Mouse (Mus musculus): ENCODE measurements at regions not wholly inside any gene's neighbourhood (a gene's known extent, or its start where the extent isn't known, plus 50 kb on each side); places are given as distances from the start of the nearest gene placed in this dataset.
A peak's percentile ranks its signal among the peaks of the same experiment; 100 is the strongest.

DNA sequence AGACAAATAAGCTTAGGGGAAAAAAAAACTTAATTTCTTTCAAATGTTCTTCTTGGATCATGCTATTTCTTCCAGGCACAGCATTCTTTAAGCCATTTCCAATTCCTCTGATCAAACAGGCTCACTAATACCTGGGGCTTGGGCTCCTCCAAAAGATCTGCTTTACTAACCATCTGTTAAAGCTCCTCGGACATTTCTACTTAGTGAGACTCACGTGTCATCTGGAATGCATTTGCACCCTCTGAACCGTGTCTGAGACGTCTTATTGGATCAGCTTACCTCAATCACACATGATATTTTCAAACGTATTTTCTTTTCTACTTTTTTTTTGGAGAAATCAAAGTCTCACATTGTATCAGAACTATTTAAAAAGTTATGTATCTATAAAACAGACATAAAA, 132.4 kb downstream of the Npr3 start:
- DNase-seq: no peak

DNA sequence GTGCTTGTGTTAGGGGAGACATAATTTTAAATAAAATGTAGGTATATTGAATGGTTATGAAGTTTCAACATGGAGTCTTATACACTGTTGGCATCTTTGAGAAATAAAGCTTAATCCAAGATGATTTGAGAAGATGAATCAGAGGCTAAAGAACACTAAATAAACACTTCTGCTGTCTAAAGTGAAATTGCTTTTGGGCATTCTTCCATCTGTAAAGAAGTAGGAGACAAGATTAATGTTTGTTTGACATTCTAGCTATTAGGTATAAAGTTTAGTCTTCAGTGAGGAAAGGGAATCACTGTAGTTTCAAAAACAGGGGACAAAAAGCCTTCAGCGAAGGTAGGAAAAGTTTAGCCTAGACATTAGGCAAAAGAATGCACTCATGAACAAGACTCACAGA, 136.5 kb downstream of the Npr3 start:
- DNase-seq: no peak

DNA sequence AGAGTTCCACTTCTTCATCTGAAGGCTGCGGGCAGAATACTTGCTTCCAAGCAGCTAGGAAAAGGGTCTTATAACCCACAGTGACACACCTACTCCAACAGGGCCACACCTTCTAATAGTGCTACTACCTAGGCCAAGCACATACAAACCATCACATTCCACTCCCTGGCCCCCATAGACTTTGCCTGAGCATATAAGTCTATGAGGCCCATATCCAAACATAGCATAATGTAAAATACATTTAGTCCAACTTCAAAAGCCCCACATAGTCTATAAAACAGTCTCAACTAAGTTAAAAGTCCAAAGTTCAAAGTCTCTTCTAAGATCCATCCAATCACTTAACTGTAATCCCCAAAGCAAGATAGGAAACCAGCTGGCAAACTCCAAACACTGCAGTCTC, 149.1 kb downstream of the Npr3 start:
- no peak for DNase-seq

DNA sequence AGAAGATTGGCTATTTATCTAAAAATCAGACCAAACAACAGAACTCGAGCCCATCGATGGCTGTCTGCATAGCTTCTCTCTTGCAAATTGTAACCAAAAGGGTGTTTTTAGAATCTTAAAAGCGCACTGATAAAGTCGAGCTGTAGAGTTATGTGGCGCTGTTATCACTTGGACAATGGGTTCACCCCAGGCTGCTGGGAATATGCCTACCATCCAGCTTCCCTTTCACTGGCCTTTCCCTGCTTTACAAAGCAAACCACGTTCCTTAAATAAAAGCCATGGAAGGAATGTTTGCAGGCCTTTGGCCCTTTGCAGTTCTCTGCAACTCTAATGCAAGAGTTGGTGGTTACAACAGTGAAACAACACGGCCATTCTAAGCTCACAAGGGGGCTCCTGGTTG, 150.3 kb downstream of the Npr3 start:
- DNase-seq: no peak

DNA sequence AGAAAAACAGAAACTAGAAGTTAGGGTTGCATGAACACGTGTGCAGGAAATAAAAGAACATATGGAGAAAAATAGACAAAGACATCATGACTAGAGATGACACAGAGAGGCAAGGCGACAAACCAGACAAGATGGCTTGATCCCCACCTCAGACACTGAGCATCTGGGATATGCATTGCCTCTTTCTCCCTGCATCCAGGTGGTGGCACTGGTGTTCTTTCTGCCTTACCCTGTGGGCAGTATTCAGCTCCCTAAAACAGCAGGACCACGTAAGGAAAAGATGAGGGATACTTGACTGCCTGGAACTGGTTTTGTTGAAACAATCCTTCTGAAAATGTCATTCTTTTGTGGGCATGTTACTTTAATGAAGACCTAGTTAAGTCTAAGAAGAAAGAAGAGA, 153.9 kb downstream of the Npr3 start:
- DNase-seq: peak in 1 of 2 experiments; percentile 33

DNA sequence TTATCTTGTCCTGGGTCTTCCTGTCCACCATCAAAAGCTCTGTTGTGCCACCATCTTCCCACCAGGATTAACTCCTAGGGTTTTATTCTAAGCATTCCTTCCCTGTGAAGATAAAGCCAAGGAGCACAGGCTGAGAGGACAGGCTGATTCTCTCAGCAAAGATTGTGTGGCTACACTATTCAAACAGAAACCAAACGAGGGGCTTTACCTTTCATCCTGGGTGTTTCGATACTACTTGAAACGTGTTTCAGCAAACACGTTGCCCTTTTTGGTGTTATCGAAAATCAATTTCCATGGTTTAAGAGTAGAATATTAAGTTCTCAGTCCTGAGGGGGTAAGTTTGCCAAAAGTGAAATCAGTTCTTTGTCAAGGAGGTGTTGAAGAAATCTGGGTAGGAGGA, 156.2 kb downstream of the Npr3 start:
- DNase-seq: no peak

DNA sequence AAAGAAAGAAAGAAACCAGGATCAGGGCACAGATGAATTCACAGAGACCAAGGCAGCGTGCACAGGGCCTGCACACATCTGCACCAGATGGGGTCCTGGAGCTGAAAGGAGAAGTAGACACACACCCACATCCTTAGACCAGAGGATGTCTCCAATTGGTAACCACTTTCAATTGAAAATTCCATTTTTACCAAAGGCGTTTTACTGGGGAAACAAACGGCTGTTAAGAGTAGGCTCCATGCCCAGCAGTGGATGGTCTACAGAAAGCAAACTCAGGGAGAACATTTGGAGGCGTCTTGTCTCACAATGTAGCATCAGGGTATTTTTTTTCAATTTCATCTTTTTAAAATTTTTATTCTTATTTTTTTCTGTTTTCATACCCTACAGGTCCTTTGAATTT, 157.6 kb downstream of the Npr3 start:
- DNase-seq: no peak

DNA sequence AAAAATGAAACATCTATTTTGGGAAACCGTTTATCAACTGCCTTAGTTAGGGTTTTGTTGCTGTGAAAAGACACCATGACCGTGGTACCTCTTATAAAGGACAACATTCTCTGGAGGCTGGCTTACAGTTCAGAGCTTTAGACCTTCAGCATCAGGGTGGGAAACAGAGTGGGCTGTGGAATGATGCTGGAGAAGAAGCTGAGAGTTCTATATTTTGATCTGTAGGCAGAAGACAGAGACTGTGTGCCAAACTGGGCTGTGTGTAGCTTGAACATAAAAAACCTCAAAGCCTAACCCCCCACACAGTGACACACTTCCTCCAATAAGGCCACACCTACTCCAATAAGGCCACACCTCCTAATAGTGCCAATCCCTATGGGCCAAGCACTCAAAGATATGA, 158.8 kb downstream of the Npr3 start:
- no peak for DNase-seq

DNA sequence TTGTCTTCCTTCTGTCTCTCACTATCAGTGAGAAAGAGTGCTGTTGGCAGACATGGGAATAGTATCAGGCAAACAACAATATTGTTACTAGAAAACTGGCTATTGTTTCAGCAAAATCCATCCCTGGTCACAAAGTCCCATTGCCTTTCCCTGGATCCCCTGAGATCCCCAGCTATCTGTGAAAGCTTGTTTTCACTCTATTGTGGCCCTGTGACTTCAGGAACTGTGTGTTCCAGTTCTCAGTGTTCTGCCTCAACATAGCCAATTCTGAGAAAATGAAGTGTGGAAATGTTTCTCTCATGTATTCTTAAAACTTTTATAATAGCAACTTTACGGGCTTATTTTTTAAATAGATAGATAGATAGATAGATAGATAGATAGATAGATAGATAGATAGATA, 160.3 kb downstream of the Npr3 start:
- DNase-seq: no peak

DNA sequence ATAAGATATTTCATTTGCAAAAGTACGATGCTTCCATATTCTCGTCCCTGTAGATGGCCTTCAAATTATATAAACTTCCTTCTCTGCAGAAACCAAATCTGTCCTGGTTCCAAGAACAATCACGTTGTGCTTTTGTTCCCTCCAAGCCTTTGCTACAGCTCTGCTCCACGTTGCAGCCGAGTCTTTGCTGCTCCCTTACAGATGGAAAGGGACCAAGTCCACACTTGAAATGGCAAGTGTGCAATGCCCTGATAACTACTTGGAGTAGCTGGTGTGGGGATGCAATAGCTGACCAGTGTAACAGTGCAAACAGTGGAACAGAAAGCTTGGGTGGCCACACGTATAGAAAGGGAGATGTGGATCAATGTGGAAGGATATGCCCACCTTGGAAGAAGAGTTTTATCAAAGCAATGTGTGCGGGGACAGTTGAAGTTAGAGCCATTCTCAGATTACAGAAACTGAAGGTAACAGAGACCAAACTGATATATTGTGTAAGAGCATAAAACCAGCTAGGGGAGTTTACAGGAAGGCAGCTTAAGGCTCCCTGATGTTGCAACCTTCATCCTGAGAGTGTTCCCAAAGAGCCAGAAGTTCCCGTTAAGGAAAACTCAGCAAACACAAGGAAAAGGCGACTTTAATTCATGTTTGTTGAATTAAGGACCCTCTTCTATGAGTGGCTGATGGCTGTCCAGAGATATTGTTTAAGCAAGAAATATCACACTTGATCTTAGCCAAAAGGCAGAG, 161.3 kb downstream of the Npr3 start:
- no peak for DNase-seq

DNA sequence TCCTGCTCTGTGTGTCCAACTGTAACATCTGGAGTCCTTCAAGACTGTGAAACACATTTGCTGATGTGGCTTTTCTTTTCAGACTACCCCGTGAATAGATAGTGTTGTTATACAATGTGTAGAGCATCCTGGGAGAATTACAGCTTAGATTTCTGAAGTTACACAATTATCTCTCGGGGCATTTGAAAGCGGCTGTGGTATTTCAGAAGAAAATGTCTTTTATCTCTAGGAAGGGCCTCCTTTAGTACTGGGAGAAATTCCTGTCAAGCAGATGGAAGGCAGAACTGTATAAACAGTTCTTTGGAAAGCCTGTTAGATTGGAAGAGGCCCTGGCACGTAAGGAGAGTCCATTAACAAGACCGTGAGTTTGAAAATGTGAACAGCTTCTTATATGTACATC, 162.2 kb downstream of the Npr3 start:
- no peak for DNase-seq

DNA sequence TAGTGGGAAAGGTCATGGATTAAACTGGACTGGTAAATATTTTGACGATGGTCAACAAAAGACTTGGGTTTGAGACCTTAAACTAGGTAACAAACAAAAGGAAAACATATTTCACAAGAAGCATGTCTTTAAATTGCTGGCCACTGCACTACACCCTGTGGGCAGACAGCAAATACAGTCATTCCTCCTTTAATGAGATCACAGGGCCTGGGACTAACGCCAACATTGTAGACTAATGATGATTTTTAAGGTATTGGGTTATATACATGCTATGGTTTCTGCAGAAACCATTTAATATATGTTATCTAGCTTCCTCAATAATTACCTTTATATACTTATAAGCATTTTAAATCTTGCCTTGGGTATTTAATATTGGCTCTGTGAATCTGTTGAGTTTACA, 162.8 kb downstream of the Npr3 start:
- no peak for DNase-seq

DNA sequence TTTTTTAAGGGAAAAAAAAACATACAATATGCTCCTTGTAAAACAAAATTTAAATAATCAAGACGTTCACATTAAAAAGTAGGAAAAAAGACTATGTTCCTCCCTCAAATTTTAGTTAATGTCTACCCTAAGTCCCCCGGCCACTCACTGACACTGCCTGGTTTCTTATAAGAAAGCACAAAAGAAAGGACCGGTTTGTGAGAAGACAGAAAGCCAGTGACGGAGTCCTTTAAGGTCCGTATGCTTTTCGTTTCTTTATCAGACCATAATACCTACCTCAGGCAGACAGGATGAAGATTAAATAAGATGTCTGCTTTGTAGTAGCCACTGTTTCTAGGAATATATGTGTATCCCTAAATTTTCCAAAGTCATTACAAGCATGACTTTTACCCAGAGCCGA, 164.3 kb downstream of the Npr3 start:
- DNase-seq: no peak

DNA sequence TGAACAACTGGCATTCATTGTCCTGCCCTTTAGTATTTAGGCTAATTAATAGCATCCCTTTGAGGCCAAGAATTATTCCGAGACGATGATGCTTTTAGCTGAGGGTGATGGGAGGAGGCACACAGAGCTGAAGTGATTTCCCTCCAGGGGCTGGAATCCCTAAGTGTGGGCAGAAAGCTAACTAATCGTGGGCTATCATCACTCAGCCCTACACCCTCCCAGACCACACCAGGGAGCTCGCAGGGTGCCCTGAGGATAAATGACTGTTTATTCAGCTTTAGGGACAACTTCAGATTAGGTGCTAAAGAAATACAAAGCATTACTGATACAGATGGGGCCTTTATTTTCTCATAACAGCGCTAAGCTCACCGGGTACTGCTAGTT, 164.7 kb downstream of the Npr3 start:
- no peak for DNase-seq

DNA sequence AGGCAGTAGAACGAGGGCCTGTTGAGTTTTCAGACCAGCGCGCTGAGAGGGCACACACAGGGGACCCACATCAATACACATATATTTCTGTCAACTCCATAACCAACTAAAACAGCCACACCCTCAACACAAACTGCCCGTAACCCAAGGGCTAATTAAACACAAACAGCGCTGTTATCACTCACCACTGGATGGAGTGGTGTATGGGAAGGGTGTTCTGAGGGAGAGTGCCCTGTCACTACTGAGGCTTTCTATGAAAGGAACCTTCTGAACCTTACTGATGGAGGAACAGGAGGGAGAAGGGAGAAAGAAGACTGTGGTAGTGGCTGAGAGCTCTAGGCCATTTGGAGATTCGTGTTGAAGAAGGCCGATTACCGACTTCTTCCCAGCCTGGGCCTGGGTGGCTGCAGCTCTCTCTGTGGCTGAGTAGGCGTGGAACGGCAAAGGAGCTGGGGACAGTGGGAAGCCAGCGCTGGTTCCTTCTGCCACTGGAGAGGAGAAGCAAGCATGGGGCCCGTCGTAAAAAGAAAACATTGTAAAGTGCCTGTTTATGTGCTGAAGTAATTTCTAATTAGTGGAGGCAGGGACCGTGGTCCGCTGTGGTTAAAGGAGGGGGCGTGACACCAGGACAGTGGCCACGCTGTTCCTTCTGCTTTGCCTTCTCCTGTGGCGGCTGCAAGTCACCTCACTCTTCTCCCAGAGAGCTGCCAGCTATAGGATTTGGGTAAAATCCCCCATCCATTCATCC, 165.3 kb downstream of the Npr3 start:
- DNase-seq: no peak

DNA sequence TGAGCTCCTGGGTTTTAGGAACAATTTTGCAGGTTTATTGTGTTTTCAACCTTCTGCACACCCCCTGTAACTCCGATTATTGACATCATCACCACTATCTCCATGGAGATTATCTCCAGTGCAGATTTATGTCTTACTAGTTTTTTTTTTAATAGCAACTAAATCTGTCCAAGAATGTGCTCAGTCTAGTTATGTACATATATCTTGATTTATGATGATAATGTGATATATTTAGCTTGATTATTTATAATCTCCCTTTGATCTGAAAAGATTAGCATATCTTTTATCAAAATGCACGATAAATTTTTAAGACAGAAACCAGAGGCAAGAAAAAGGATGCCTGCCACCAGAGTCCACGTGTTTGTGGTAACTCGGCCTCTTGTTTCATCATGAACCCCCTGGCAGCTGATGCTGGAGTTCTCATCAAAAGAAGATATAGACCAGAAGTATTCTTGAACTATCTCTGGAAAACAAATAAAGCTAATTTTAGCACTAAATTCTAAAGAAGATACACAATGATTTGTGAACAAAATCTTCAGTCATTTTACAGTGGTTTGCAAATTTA, 169.6 kb downstream of the Npr3 start:
- no peak for DNase-seq

DNA sequence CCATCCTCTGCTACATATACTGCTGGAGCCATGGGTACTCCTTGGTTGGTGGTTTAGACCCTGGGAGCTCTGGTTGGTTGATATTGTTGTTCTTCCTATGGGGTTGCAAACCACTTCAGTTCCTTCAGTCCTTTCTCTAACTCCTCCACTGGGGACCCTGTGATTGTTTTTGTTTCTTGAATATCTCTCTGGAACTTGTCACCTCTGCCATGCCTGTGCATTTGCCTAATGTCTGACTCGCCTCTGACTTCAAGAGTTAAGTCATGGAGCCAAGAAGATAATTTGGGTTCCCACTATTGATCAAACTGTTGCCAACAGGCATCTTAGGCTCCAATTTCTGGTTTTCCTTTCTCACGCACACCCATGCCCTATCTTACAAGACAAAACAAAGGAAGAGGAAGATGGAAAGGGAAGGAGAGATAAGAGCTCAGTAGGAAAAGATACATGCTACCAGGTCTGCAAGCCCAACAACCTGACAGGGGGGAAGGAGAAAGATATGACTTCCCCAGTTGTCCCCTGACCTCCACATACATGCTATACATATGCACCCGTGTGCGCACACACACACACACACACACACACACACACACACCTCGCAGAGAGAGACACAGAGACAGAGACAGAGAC, 172.3 kb downstream of the Npr3 start:
- no peak for DNase-seq

DNA sequence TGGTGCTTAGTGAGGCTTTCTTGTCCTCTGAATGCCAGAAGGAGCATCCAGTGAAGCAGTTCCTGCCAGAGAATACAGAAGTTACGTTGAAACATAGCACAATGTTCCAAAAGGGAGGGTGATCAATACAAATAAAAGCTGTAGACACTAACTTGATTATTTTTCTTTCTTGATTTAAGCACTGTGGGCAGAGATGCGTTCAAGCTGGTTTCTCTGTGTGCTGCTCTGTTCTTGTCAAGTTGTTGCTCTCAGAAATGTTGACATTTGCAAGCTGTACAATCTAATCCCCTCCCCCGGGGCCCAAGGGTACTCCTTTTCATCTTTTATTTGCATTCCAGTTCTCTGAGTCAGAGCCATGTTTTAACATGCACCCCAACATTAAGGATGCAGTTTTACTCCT, 177.7 kb downstream of the Npr3 start:
- DNase-seq: no peak

DNA sequence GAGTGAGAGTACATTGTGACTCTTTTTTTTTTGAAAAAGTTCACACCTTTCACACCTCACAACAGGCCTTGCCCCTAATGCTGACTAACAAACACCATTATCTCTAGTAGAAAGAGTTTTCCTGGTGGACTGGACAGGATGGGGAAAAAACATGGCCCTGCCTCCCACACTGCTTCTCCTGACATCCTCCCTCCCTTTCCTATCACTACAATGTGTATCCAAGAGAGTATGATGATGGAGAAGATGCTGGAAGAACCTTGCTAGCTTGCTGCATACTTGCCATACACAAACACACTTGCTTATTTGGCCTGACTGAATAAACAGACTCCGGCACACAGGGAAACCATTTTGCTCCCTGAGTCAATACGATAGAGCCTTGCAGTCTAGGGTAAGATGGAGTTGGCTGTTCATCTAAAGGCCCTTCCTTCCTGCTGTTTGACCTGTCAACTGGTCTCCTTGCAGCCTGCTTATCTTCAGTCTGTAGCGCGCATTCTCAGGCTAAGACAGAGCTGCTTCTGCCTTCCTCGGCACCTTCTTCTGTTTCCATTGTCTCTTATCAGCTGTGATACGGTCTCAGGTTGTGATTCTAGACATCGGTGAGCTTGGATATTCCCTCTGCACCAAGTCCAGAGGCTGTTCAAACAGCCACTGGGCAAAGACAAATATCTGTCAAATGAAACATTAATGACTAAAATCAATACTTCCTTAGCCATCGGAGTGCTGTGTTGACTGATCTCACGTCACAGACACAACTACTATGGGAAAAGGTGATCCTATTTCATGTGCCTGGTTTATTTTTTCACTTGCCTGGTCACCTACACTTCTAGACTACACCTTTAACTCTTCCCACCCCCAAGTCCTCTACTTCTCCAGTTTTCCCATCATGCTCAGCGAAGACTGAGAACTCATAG, 181.2 kb downstream of the Npr3 start:
- DNase-seq: no peak

DNA sequence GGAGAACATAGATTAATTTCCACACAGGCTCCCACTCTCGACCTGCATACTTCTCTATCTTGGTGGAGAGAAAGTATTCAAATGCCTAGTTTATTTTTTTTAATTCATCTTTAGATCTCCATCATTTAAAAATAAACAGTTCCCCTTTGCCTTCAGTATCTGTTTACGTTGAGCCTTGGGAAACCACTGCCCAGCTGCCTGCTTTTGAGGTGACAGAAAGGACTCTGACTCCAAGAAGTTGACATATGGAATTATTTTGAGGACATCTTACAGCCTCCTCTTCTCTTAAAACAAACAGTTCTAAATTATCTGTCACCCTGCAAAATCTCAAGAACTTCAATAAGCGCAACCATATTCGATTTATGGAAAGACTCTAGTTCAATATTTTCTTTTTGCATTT, 186.4 kb downstream of the Npr3 start:
- DNase-seq: no peak

DNA sequence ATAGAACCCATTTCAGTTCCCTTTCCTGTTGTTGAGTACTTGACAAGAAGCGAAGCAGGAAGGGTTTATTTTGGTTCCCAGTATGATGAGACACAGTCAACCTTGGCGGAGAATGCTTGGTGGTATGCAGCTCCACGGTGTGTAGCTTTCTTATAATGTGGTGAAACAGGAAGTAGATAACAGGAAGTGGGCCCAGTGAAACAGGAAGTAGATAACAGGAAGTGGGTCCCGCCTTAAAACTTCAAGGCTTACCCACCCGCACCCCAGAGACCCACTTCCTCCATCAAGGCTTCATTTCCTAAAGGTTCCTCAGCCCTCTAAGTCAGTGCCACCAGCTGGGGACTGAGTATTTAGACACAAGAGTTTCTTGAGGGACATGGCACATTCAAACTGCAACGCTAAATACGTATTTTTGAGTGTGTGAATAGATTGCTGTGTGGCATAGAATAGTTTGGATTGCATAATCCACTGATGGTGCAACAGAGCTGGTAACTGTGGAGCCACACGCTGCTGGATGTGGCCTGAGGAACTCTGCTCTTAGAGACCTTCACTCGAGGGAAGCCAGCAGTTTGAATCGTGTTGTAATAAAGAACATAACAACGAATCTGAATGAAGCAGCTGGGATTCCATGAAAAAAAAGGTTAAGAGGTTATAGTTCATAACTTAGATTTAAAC, 190.8 kb downstream of the Npr3 start:
- no peak for DNase-seq

Measured in cerebellum, postnatal 25 days (tissue).